Mouse (Mus musculus) forebrain, embryonic 12.5 days (tissue): ENCODE results near the gene Trip12. TPM values are rescaled to one million over a fixed set of nuclear protein-coding genes. Genes with fewer than 3 reads are reported as not detected.

Experiments used
- ATAC-seq: fragments of 200-750 bp; cut with Nextera tagmentation; 2 replicates; pipeline ENCODE4 v1.8.0; 2017; ENCODE audit warnings: moderate TSS enrichment; ENCODE audit not compliant: low FRiP score
- H3K27ac ChIP-seq: fragments of 300-500 bp; sonication (generic); 2 replicates; pipeline ENCODE4 v1.5.1; 2016; ENCODE audit warnings: mild to moderate bottlenecking
- H3K27me3 ChIP-seq: fragments of 300-500 bp; sonication (generic); 2 replicates; pipeline ENCODE4 v1.6.1; 2016; ENCODE audit warnings: mild to moderate bottlenecking
- H3K36me3 ChIP-seq: fragments of 300-500 bp; sonication (generic); replicated peaks from 2 replicates; pipeline ENCODE4 v1.6.1; 2016; ENCODE audit warnings: mild to moderate bottlenecking
- H3K4me1 ChIP-seq: fragments of 300-500 bp; sonication (generic); 2 replicates; pipeline ENCODE4 v1.6.1; 2016
- H3K4me2 ChIP-seq: fragments of 300-500 bp; sonication (generic); 2 replicates; pipeline ENCODE4 v1.6.1; 2016; ENCODE audit warnings: mild to moderate bottlenecking, moderate library complexity
- H3K4me3 ChIP-seq: fragments of 300-500 bp; sonication (generic); replicated peaks from 2 replicates; pipeline ENCODE4 v1.5.1; 2016; ENCODE audit warnings: mild to moderate bottlenecking
- H3K9ac ChIP-seq: fragments of 300-500 bp; sonication (generic); 2 replicates; pipeline ENCODE4 v1.6.1; 2016; ENCODE audit warnings: mild to moderate bottlenecking
- H3K9me3 ChIP-seq: fragments of 300-500 bp; sonication (generic); 2 replicates; pipeline ENCODE4 v1.6.1; 2016
- WGBS: fragments of 180-500 bp; shearing (Covaris S2); methylation state at CpG from one replicate; pipeline ENCODE4 v1.1.7; 2016; 5-methylcytosine and 5-hydroxymethylcytosine counted together
- polyA plus RNA-seq: library from polyadenylated mRNA; unstranded; fragments of >200 nt; fragmentation: Nextera tagmentation; extraction: Ambion mirVana; gene quantifications from 2 replicates; pipeline ENCODE4 v1.2.1, GENCODE M21; 2016

Trip12 gene
- polyA plus RNA-seq: 107 and 108 TPM in 2 replicates

- Histone ChIP-seq H3K4me3 (peak within 1 kb of the TSS; percentile 98), H3K4me2 (peak within 1 kb of the TSS; percentile 72), H3K36me3 (no peaks in the 10 kb centered on the region), H3K27ac (peak within 1 kb of the TSS; percentile 98), H3K27me3 (no peaks in the 10 kb centered on the region), H3K9ac (peak within 1 kb of the TSS; percentile 98), H3K4me1 (peaks cover 21% of the 10 kb centered on the region), H3K9me3 (no peaks in the 10 kb centered on the region)
- WGBS: 0% methylated on average over 35 of the region's 39 CpGs
- no peak; the same call in 1 of the 2 replicates for ATAC-seq
Observed at GRCm38 (mm10) chr1:84840018-84840664, at the start of gene Trip12. TSS of gene Trip12 (minus strand) at chr1:84840516.

GRCm38 (mm10) chr1:84890005-84890393 is 49.7 kb upstream of the Trip12 start:
- H3K4me2 ChIP-seq: peak overlapping the region; percentile 10
- H3K27me3 ChIP-seq: no peaks in the 10 kb centered on the region
- under 1% methylated on average over 7 of the region's 7 CpGs for WGBS
- no peak overlapping the region for H3K4me3 ChIP-seq
- H3K9me3 ChIP-seq: no peaks in the 10 kb centered on the region
- H3K36me3 ChIP-seq: no peaks in the 10 kb centered on the region
- peak; percentile 91 for ATAC-seq
- H3K4me1 ChIP-seq: peaks cover 14% of the 10 kb centered on the region
- no peak overlapping the region for H3K9ac ChIP-seq
- H3K27ac ChIP-seq: peak overlapping the region; percentile 86

GRCm38 (mm10) chr1:84889330-84890004 is 49.2 kb upstream of the Trip12 start:
- ATAC-seq: peak; percentile 62
- Histone ChIP-seq H3K4me3 (no peak overlapping the region), H3K9ac (no peak overlapping the region), H3K27me3 (no peaks in the 10 kb centered on the region), H3K9me3 (no peaks in the 10 kb centered on the region), H3K36me3 (no peaks in the 10 kb centered on the region), H3K27ac (peak overlapping the region; percentile 86), H3K4me2 (peak overlapping the region; percentile 10), H3K4me1 (peaks cover 14% of the 10 kb centered on the region)
- 39% methylated on average over 8 of the region's 8 CpGs for WGBS

GRCm38 (mm10) chr1:84885921-84886320 is 45.6 kb upstream of the Trip12 start:
- Histone ChIP-seq H3K9me3 (no peaks in the 10 kb centered on the region), H3K36me3 (no peaks in the 10 kb centered on the region), H3K27me3 (no peaks in the 10 kb centered on the region), H3K9ac (no peak overlapping the region), H3K4me3 (no peak overlapping the region), H3K4me1 (peaks cover 18% of the 10 kb centered on the region), H3K27ac (no peak overlapping the region), H3K4me2 (no peak overlapping the region)
- no peak for ATAC-seq
- WGBS: 90% methylated on average over 6 of the region's 6 CpGs

GRCm38 (mm10) chr1:84885174-84885573 is 44.9 kb upstream of the Trip12 start:
- Histone ChIP-seq H3K27me3 (no peaks in the 10 kb centered on the region), H3K9me3 (no peaks in the 10 kb centered on the region), H3K9ac (no peak overlapping the region), H3K4me2 (no peak overlapping the region), H3K4me1 (peaks cover 13% of the 10 kb centered on the region), H3K36me3 (no peaks in the 10 kb centered on the region), H3K4me3 (no peak overlapping the region), H3K27ac (no peak overlapping the region)
- no peak for ATAC-seq
- 87% methylated on average over 3 of the region's 3 CpGs for WGBS

- WGBS: 71% methylated on average over 4 of the region's 4 CpGs
- no peak overlapping the region for H3K4me2 ChIP-seq
- H3K9me3 ChIP-seq: no peaks in the 10 kb centered on the region
- H3K27me3 ChIP-seq: no peaks in the 10 kb centered on the region
- no peaks in the 10 kb centered on the region for H3K36me3 ChIP-seq
- H3K4me3 ChIP-seq: no peak overlapping the region
- no peak overlapping the region for H3K9ac ChIP-seq
- peaks cover 3% of the 10 kb centered on the region; the same call in 1 of the 2 replicates for H3K4me1 ChIP-seq
- H3K27ac ChIP-seq: no peak overlapping the region
- no peak for ATAC-seq
Observed at GRCm38 (mm10) chr1:84883889-84884288, 43.6 kb upstream of the Trip12 start.

GRCm38 (mm10) chr1:84882937-84883336 is 42.6 kb upstream of the Trip12 start:
- H3K27me3 ChIP-seq: no peaks in the 10 kb centered on the region
- H3K4me2 ChIP-seq: no peak overlapping the region
- H3K36me3 ChIP-seq: no peaks in the 10 kb centered on the region
- H3K4me3 ChIP-seq: no peak overlapping the region
- H3K9me3 ChIP-seq: no peaks in the 10 kb centered on the region
- peaks cover 3% of the 10 kb centered on the region; the same call in 1 of the 2 replicates for H3K4me1 ChIP-seq
- ATAC-seq: no peak
- no peak overlapping the region for H3K9ac ChIP-seq
- no peak overlapping the region for H3K27ac ChIP-seq
- 91% methylated on average over 4 of the region's 4 CpGs for WGBS

GRCm38 (mm10) chr1:84882066-84882532 is 41.8 kb upstream of the Trip12 start:
- ATAC-seq: no peak
- no peak overlapping the region for H3K4me2 ChIP-seq
- H3K4me3 ChIP-seq: no peak overlapping the region
- peaks cover 3% of the 10 kb centered on the region; the same call in 1 of the 2 replicates for H3K4me1 ChIP-seq
- WGBS: 29% methylated on average over 2 of the region's 2 CpGs
- no peaks in the 10 kb centered on the region for H3K27me3 ChIP-seq
- no peaks in the 10 kb centered on the region for H3K9me3 ChIP-seq
- no peak overlapping the region for H3K9ac ChIP-seq
- H3K36me3 ChIP-seq: no peaks in the 10 kb centered on the region
- H3K27ac ChIP-seq: no peak overlapping the region

GRCm38 (mm10) chr1:84881248-84882065 is 41.1 kb upstream of the Trip12 start:
- Histone ChIP-seq H3K27me3 (no peaks in the 10 kb centered on the region), H3K4me1 (peaks cover 3% of the 10 kb centered on the region; the same call in 1 of the 2 replicates), H3K36me3 (no peaks in the 10 kb centered on the region), H3K27ac (no peak overlapping the region), H3K9me3 (no peaks in the 10 kb centered on the region), H3K4me2 (no peak overlapping the region), H3K9ac (no peak overlapping the region), H3K4me3 (no peak overlapping the region)
- ATAC-seq: no peak
- 65% methylated on average over 11 of the region's 11 CpGs for WGBS

GRCm38 (mm10) chr1:84879571-84880120 is 39.3 kb upstream of the Trip12 start:
- Histone ChIP-seq H3K9me3 (no peaks in the 10 kb centered on the region), H3K4me1 (peaks cover 3% of the 10 kb centered on the region; the same call in 1 of the 2 replicates), H3K36me3 (no peaks in the 10 kb centered on the region), H3K27ac (no peak overlapping the region), H3K4me2 (no peak overlapping the region), H3K4me3 (no peak overlapping the region), H3K27me3 (no peaks in the 10 kb centered on the region), H3K9ac (no peak overlapping the region)
- WGBS: 95% methylated on average over 8 of the region's 8 CpGs
- ATAC-seq: no peak

- Histone ChIP-seq H3K4me2 (no peak overlapping the region), H3K4me3 (no peak overlapping the region), H3K4me1 (peaks cover 3% of the 10 kb centered on the region; the same call in 1 of the 2 replicates), H3K9me3 (no peaks in the 10 kb centered on the region), H3K27me3 (no peaks in the 10 kb centered on the region), H3K36me3 (no peaks in the 10 kb centered on the region), H3K27ac (no peak overlapping the region), H3K9ac (no peak overlapping the region)
- no peak for ATAC-seq
- WGBS: 93% methylated on average over 2 of the region's 2 CpGs
Observed at GRCm38 (mm10) chr1:84877590-84877989, 37.3 kb upstream of the Trip12 start.

- ATAC-seq: no peak
- no peaks in the 10 kb centered on the region for H3K36me3 ChIP-seq
- no peak overlapping the region for H3K9ac ChIP-seq
Observed at GRCm38 (mm10) chr1:84872939-84873338, 32.6 kb upstream of the Trip12 start.

More at GRCm38 (mm10) chr1:84872939-84873338, 32.6 kb upstream of the Trip12 start:
- Histone ChIP-seq H3K4me1 (no peaks in the 10 kb centered on the region; the same call in 1 of the 2 replicates), H3K9me3 (no peaks in the 10 kb centered on the region), H3K4me3 (no peak overlapping the region), H3K27me3 (no peaks in the 10 kb centered on the region), H3K4me2 (no peak overlapping the region), H3K27ac (no peak overlapping the region)
- 63% methylated on average over 4 of the region's 4 CpGs for WGBS
